Mouse (Mus musculus) ES-Bruce4 (cell line): Measurements from ENCODE around the gene Tspan9. TPM values are rescaled to one million over a fixed set of nuclear protein-coding genes. Genes with fewer than 3 reads are reported as not detected.

Experiments used
- H3K27ac ChIP-seq: 2 replicates; pipeline ENCODE4 v1.5.1; 2012; ENCODE audit warnings: low read length, inconsistent platforms; ENCODE audit not compliant: insufficient read depth
- H3K27me3 ChIP-seq: 2 replicates; pipeline ENCODE4 v1.6.1; 2012; ENCODE audit warnings: mild to moderate bottlenecking, low read length, inconsistent platforms; ENCODE audit not compliant: control insufficient read depth, poor library complexity, insufficient read depth, severe bottlenecking
- H3K36me3 ChIP-seq: 2 replicates; pipeline ENCODE4 v1.6.1; 2012; ENCODE audit warnings: inconsistent platforms, mild to moderate bottlenecking, low read length, moderate library complexity; ENCODE audit not compliant: control insufficient read depth, poor library complexity, insufficient read depth, severe bottlenecking
- H3K4me1 ChIP-seq: one replicate; pipeline ENCODE4 v1.8.1; 2011; ENCODE audit warnings: low read length; ENCODE audit not compliant: control insufficient read depth, insufficient read depth
- H3K4me3 ChIP-seq: 2 replicates; pipeline ENCODE4 v1.5.1; 2011; ENCODE audit warnings: low read depth, mild to moderate bottlenecking, low read length
- H3K9ac ChIP-seq: 2 replicates; pipeline ENCODE4 v1.6.1; 2012; ENCODE audit warnings: low read depth, mild to moderate bottlenecking, inconsistent platforms; ENCODE audit not compliant: poor library complexity, severe bottlenecking
- H3K9me3 ChIP-seq: replicated peaks from 2 replicates; pipeline ENCODE4 v1.6.1; 2012; ENCODE audit warnings: mild to moderate bottlenecking, low read length, inconsistent platforms; ENCODE audit not compliant: control insufficient read depth, poor library complexity, insufficient read depth, severe bottlenecking
- CTCF ChIP-seq: IDR thresholded peaks from one replicate; pipeline ENCODE4 v1.8.1; 2011; ENCODE audit warnings: low read depth, low read length
- EP300 ChIP-seq: IDR thresholded peaks from 2 replicates; pipeline ENCODE4 v1.6.1; 2011; ENCODE audit warnings: low read depth, low read length; ENCODE audit not compliant: insufficient read depth
- POLR2A ChIP-seq: IDR thresholded peaks from one replicate; pipeline ENCODE4 v1.8.1; 2011; ENCODE audit warnings: low read length; ENCODE audit not compliant: insufficient read depth
- polyA plus RNA-seq: library from polyadenylated mRNA; stranded (reverse); fragments of >200 nt; gene quantifications from 2 replicates; pipeline ENCODE4 v1.2.4, GENCODE M21; 2011; ENCODE audit warnings: low read depth; ENCODE audit not compliant: missing spikeins, insufficient read depth, insufficient read length

The Tspan9 gene
- polyA plus RNA-seq, 1 experiment, result 90.5 TPM

DNA sequence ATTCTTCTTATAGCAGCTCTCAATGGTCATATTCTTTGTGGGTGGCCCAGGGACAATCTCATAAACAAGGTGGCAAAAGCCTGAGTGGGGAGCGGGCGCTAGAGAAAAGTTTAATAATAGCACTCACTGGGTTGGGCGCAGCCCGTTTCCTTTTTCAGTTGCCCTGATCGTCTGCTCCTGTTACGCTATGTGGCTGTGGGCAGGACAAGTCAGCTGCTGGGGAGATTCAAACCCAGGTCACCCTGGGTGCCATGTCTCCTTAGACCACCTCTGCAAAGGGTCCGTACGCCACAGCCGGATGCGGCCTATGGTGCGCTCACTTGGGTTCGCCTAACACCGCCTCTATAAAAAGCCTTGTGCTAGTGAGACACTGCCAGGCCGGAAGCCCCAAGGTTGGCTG, 156.0 kb downstream of the Tspan9 start:
- Histone ChIP-seq H3K36me3 (no peaks in the 10 kb centered on the region), H3K27ac (no peak overlapping the region), H3K27me3 (no peaks in the 10 kb centered on the region), H3K9me3 (no peaks in the 10 kb centered on the region), H3K9ac (no peak overlapping the region), H3K4me1 (no peaks in the 10 kb centered on the region), H3K4me3 (no peak overlapping the region)
- TF ChIP-seq EP300 (no peak), CTCF (no peak), POLR2A (no peak)

DNA sequence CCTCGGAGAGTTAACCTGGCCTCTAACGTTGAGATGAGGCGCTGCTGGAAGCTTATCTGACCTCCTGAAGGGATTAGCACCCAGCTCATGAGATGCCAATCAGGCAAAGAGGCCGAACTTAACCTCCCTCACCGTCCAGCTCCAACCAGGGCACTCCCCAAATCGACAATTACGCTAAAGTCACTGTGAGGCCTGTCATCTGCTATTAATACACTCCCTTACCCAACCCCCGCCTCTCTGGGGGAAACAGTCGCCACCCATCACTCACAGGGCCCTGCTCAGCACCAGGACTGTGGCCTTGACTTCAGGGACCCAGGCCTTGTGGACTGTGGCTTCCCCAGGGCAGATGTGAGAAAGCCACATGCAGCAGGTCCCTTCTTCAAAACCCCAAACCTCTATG, 157.0 kb downstream of the Tspan9 start:
- H3K27ac ChIP-seq, result no peak overlapping the region
- no peaks in the 10 kb centered on the region for H3K9me3 ChIP-seq
- H3K36me3 ChIP-seq, result no peaks in the 10 kb centered on the region
- H3K27me3 ChIP-seq, result no peaks in the 10 kb centered on the region
- H3K4me3 ChIP-seq, result no peak overlapping the region
- TF ChIP-seq POLR2A (no peak), EP300 (no peak), CTCF (no peak)
- no peak overlapping the region for H3K9ac ChIP-seq
- no peaks in the 10 kb centered on the region for H3K4me1 ChIP-seq

GRCm38 (mm10) chr6:127981176-127981575, 162.2 kb downstream of the Tspan9 start:
- H3K36me3 ChIP-seq, result no peaks in the 10 kb centered on the region
- H3K9me3 ChIP-seq, result no peaks in the 10 kb centered on the region
- TF ChIP-seq EP300, result no peak
- TF ChIP-seq POLR2A, result no peak
- TF ChIP-seq CTCF, result no peak
- H3K4me1 ChIP-seq, result no peaks in the 10 kb centered on the region
- no peak overlapping the region for H3K4me3 ChIP-seq
- H3K27ac ChIP-seq, result no peak overlapping the region
- no peaks in the 10 kb centered on the region for H3K27me3 ChIP-seq
- no peak overlapping the region for H3K9ac ChIP-seq

GRCm38 (mm10) chr6:127980381-127981045, 162.9 kb downstream of the Tspan9 start:
- Histone ChIP-seq H3K27me3 (no peaks in the 10 kb centered on the region), H3K4me3 (no peak overlapping the region), H3K9ac (no peak overlapping the region), H3K27ac (no peak overlapping the region), H3K4me1 (peaks cover under 1% of the 10 kb centered on the region), H3K36me3 (no peaks in the 10 kb centered on the region), H3K9me3 (no peaks in the 10 kb centered on the region)
- TF ChIP-seq EP300 (no peak), CTCF (no peak), POLR2A (no peak)

DNA sequence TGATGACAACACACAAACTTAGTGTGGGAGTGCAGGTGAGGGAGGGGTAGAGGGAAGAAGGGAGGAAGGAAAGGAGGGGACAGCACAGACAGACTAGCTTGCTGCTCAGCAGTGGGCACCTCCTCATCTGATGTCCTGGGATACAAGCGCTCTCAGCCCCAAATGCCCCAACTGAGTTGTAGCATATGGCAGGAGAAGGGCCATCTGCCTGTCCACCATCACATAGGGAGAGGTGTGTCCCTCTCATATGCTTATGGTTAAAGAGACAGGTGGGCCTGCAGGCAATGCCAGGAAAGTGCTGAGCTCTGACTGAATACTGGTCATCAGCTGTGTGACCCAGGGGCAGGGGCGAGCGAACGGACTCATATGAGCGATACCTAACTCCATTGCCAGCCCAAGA, 163.6 kb downstream of the Tspan9 start:
- TF ChIP-seq EP300, result no peak
- no peak for TF ChIP-seq POLR2A
- no peak for TF ChIP-seq CTCF
- peaks cover 2% of the 10 kb centered on the region for H3K4me1 ChIP-seq
- H3K36me3 ChIP-seq, result no peaks in the 10 kb centered on the region
- H3K27me3 ChIP-seq, result no peaks in the 10 kb centered on the region
- no peak overlapping the region for H3K4me3 ChIP-seq
- no peak overlapping the region for H3K27ac ChIP-seq
- H3K9me3 ChIP-seq, result no peaks in the 10 kb centered on the region
- H3K9ac ChIP-seq, result no peak overlapping the region

DNA sequence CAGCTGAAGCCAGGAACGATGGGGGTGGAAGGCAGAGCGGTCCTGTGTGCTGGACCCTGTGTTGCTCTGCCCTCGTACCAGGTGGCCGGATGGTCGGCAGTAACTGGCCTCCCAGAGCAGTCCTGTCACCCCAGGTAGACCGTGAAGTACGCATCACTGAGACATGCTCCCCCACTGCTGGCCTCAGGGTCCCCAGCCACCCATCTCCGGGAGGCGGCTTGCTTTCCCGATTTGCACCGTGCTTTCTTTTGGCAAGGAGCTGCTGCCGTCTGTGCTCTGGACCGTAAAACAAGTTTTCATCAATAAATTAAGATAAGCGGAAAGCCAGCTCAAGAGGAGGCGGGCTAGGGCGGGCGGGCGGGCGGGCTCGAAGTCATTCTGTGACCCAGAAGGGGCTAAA, 164.5 kb downstream of the Tspan9 start:
- H3K27ac ChIP-seq, result no peak overlapping the region

More for the DNA sequence above, 164.5 kb downstream of the Tspan9 start:
- H3K4me3 ChIP-seq, result no peak overlapping the region
- H3K9ac ChIP-seq, result no peak overlapping the region
- no peaks in the 10 kb centered on the region for H3K27me3 ChIP-seq
- no peaks in the 10 kb centered on the region for H3K9me3 ChIP-seq
- no peaks in the 10 kb centered on the region for H3K36me3 ChIP-seq
- TF ChIP-seq CTCF, result no peak
- no peak for TF ChIP-seq EP300
- TF ChIP-seq POLR2A, result no peak
- H3K4me1 ChIP-seq, result peaks cover 2% of the 10 kb centered on the region
